Mouse (Mus musculus): Measurements from ENCODE around the gene Csrp1.

- no peak for TF ChIP-seq CTCF (IDR thresholded peaks at IDR 0.05; ENCODE audit: insufficient read depth, low read length)
- TF ChIP-seq POLR2A (IDR thresholded peaks at IDR 0.05; ENCODE audit: borderline replicate concordance, extremely low read depth, low read depth, low read length), result no peak
These were observed at the start of gene Csrp1 for GRCm38 (mm10) chr1:135719983-135720382.
